Mouse (Mus musculus): ENCODE data around the gene Gng11.
A peak's percentile ranks its signal among the peaks of the same experiment; 100 is the strongest.

The Gng11 gene

GRCm38 (mm10) chr6:4003890-4004306 lies at the start of gene Gng11:
Gene Gng11 (plus strand): TSS chr6:4003904.
- DNase-seq (ENCODE audit: low spot score), result peak; percentile 67

- no peak for DNase-seq (ENCODE audit: low spot score)
Measured at GRCm38 (mm10) chr6:3954969-3955368, 48.7 kb upstream of the Gng11 start.

- peak; percentile 34 for DNase-seq (ENCODE audit: low spot score)
Measured at GRCm38 (mm10) chr6:3967676-3968626, 35.8 kb upstream of the Gng11 start.

- DNase-seq (ENCODE audit: low spot score), result no peak
Measured at GRCm38 (mm10) chr6:3973679-3974078, 30.0 kb upstream of the Gng11 start.

- DNase-seq (ENCODE audit: low spot score), result no peak
Measured at GRCm38 (mm10) chr6:3982661-3983284, 20.9 kb upstream of the Gng11 start.

- no peak for DNase-seq (ENCODE audit: low spot score)
Measured at GRCm38 (mm10) chr6:3988750-3989149, 15.0 kb upstream of the Gng11 start, which contains the start of gene Tfpi2. Gene Tfpi2 (minus strand): TSS chr6:3988919.

GRCm38 (mm10) chr6:3993492-3993891 lies 10.2 kb upstream of the Gng11 start, which contains the start of gene Gngt1:
Gene Gngt1 (plus strand): TSS chr6:3993792.
- DNase-seq (ENCODE audit: low spot score), result no peak

- no peak for DNase-seq (ENCODE audit: low spot score)
Measured at GRCm38 (mm10) chr6:3998089-3998488, 5.6 kb upstream of the Gng11 start.

GRCm38 (mm10) chr6:3999296-3999695 lies 4.4 kb upstream of the Gng11 start:
- no peak for DNase-seq (ENCODE audit: low spot score)

GRCm38 (mm10) chr6:4000716-4001115 lies 3.0 kb upstream of the Gng11 start:
- no peak for DNase-seq (ENCODE audit: low spot score)

- DNase-seq (ENCODE audit: low spot score), result no peak
Measured at GRCm38 (mm10) chr6:4003445-4003844, 259 bp upstream of the Gng11 start.

- no peak for DNase-seq (ENCODE audit: low spot score)
Measured at GRCm38 (mm10) chr6:4004808-4005207, 1.1 kb downstream of the Gng11 start.

GRCm38 (mm10) chr6:4008501-4009040 lies 4.9 kb downstream of the Gng11 start:
- DNase-seq (ENCODE audit: low spot score), result no peak

- no peak for DNase-seq (ENCODE audit: low spot score)
Measured at GRCm38 (mm10) chr6:4009548-4009947, 5.8 kb downstream of the Gng11 start.

GRCm38 (mm10) chr6:4022645-4023044 lies 18.9 kb downstream of the Gng11 start:
- DNase-seq (ENCODE audit: low spot score), result no peak

GRCm38 (mm10) chr6:4026367-4026766 lies 22.7 kb downstream of the Gng11 start:
- DNase-seq (ENCODE audit: low spot score), result no peak

- no peak for DNase-seq (ENCODE audit: low spot score)
Measured at GRCm38 (mm10) chr6:4030956-4031355, 27.3 kb downstream of the Gng11 start.

GRCm38 (mm10) chr6:4041821-4042220 lies 38.1 kb downstream of the Gng11 start:
- DNase-seq (ENCODE audit: low spot score), result no peak

GRCm38 (mm10) chr6:4047200-4047599 lies 43.5 kb downstream of the Gng11 start:
- DNase-seq (ENCODE audit: low spot score), result no peak

GRCm38 (mm10) chr6:4052843-4053242 lies 49.1 kb downstream of the Gng11 start:
- no peak for DNase-seq (ENCODE audit: low spot score)

GRCm38 (mm10) chr6:4054387-4054786 lies 50.7 kb downstream of the Gng11 start:
- DNase-seq (ENCODE audit: low spot score), result no peak
